Mouse (Mus musculus) lung, adult 2 months (tissue): ENCODE data around the gene Cdca3.

Experiments used
- CTCF ChIP-seq: fragments of 200-500 bp; IDR thresholded peaks from 2 replicates; pipeline ENCODE4 v1.5.1; 2011; ENCODE audit warnings: mild to moderate bottlenecking, low read length, control low read depth; ENCODE audit not compliant: insufficient read depth
- POLR2A ChIP-seq: fragments of 200-500 bp; IDR thresholded peaks from 2 replicates; pipeline ENCODE4 v1.6.1; 2011; ENCODE audit warnings: low read depth, mild to moderate bottlenecking, control low read depth, low read length, borderline replicate concordance; ENCODE audit errors: extremely low read depth

- TF ChIP-seq CTCF (no peak), POLR2A (no peak)
Observed at GRCm38 (mm10) chr6:124782436-124782835, 46.9 kb upstream of the Cdca3 start.
